Mouse (Mus musculus) small intestine, adult 2 months (tissue): ENCODE data around the gene Znrf3.

Source experiments
- CTCF ChIP-seq: fragments of 200-500 bp; IDR thresholded peaks from 2 replicates; pipeline ENCODE4 v1.5.1; 2012; ENCODE audit warnings: low read depth, mild to moderate bottlenecking, control low read depth, inconsistent platforms, low read length, moderate library complexity, mixed read lengths; ENCODE audit not compliant: insufficient replicate concordance, insufficient read length; ENCODE audit errors: extremely low read depth
- POLR2A ChIP-seq: fragments of 200-500 bp; IDR thresholded peaks from 2 replicates; pipeline ENCODE4 v1.6.1; 2012; ENCODE audit warnings: low read depth, mild to moderate bottlenecking, control low read depth, inconsistent platforms, low read length, moderate library complexity

DNA sequence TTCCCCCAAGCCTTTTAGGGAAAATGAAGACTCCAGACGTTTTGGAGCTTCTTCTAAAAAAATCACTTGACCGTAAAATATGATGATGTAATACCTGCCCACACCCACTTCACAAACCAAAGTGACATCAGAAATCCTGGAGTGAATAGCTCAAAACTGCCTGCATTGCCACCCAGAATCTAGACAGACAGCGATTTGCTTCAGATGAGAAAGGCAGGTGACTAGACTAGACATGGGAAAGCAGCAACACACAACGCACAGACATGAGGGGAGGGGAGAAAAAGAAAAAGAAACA, 172.6 kb downstream of the Znrf3 start:
- TF ChIP-seq CTCF (no peak), POLR2A (no peak)
